Comparison of ENCODE assay signal across 12 mouse cellular contexts in the genomic region with DNA sequence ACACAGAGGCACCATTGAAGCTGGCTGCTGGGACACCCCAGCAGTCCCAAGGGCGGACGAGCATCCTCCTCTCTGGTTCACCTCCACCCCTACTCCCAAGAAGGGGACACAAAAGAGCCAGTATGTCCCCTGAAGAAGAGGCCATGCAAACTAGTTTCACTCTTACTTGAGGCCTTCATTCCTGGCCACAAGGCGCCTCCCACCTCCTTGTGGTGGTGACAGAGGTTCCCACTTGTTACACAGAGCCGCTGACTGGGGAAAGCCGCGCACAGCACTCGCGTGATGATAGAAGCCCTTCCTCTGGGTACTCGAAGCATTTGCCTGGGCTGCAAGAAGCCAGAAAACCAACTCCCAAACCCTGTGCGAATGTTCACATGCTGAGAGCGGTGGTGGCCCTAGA. TPM values are rescaled to one million over a fixed set of nuclear protein-coding genes. Genes with fewer than 3 reads are reported as not detected.
DNase-seq lines count a peak whose midpoint lies in the region; ATAC-seq and TF ChIP-seq lines count a peak whose summit lies in the region.
"Had no signal": no experiment of that assay in that cellular context is flagged by ENCODE, and none has a peak within 500 bp of the region (broad histone marks: within the 10 kb centered on the region; RNA-seq: fewer than 3 reads in every experiment).

No protein-coding gene starts in this region.

- TF ChIP-seq EP300 in CH12.LX (IDR thresholded peaks at IDR 0.05; ENCODE audit: low read length) = peak; percentile 64; the same call in 1 of the 2 replicates

- TF ChIP-seq POLR2A in CH12.LX (IDR thresholded peaks at IDR 0.05; ENCODE audit: low read depth, low read length) = 0 out of 2 replicates have a peak, but pooled peaks have one; percentile 42

- H3K27me3 ChIP-seq in kidney, embryonic 14.5 days (ENCODE audit: control insufficient read depth, insufficient read depth, low read length) = no peaks in the 10 kb centered on the region
- H3K27me3 ChIP-seq in CH12.LX (replicated peaks) = no peaks in the 10 kb centered on the region
- H3K27me3 ChIP-seq in limb, embryonic 13.5 days = no peaks in the 10 kb centered on the region
- no peaks in the 10 kb centered on the region for H3K27me3 ChIP-seq in forebrain, postnatal 0 days (ENCODE audit: insufficient read depth, low read length)

- no peak overlapping the region for H3K9ac ChIP-seq in kidney, embryonic 14.5 days (ENCODE audit: low read depth, low read length)
- H3K9ac ChIP-seq in CH12.LX (ENCODE audit: insufficient read depth, low read depth) = peak overlapping the region; percentile 13; the same call in 1 of the 2 replicates
- no peak overlapping the region for H3K9ac ChIP-seq in limb, embryonic 13.5 days
- H3K9ac ChIP-seq in forebrain, postnatal 0 days = no peak overlapping the region

- 55% methylated on average over 11 of the region's 11 CpGs for WGBS in kidney, embryonic 14.5 days
- WGBS in limb, embryonic 13.5 days = 75% methylated on average over 11 of the region's 11 CpGs
- 84% methylated on average over 11 of the region's 11 CpGs for WGBS in forebrain, postnatal 0 days

- peak overlapping the region; percentile 18; the same call in 1 of the 2 replicates for H3K27ac ChIP-seq in kidney, embryonic 14.5 days (ENCODE audit: low read depth, low read length)
- peak overlapping the region; percentile 40 for H3K27ac ChIP-seq in CH12.LX (ENCODE audit: insufficient read depth, low read depth)
- no peak overlapping the region; the same call in 1 of the 2 replicates for H3K27ac ChIP-seq in limb, embryonic 13.5 days
- no peak overlapping the region for H3K27ac ChIP-seq in forebrain, postnatal 0 days (ENCODE audit: low read depth, low read length)

- H3K9me3 ChIP-seq in kidney, embryonic 14.5 days (ENCODE audit: control insufficient read depth, low read length) = no peaks in the 10 kb centered on the region
- H3K9me3 ChIP-seq in CH12.LX (replicated peaks; ENCODE audit: low read length) = no peaks in the 10 kb centered on the region
- no peaks in the 10 kb centered on the region for H3K9me3 ChIP-seq in limb, embryonic 13.5 days
- no peaks in the 10 kb centered on the region for H3K9me3 ChIP-seq in forebrain, postnatal 0 days (ENCODE audit: low read length)

- no peaks in the 10 kb centered on the region for H3K36me3 ChIP-seq in kidney, embryonic 14.5 days (ENCODE audit: control insufficient read depth, insufficient read depth, low read length)
- H3K36me3 ChIP-seq in CH12.LX (replicated peaks in 1 of 2; ENCODE audit: control insufficient read depth in 1 of 2, insufficient read depth in 1 of 2, low read length in 1 of 2) = no peaks in the 10 kb centered on the region
- H3K36me3 ChIP-seq in limb, embryonic 13.5 days = no peaks in the 10 kb centered on the region
- no peaks in the 10 kb centered on the region for H3K36me3 ChIP-seq in forebrain, postnatal 0 days (ENCODE audit: insufficient read depth)

- no peak overlapping the region for H3K4me3 ChIP-seq in kidney, embryonic 14.5 days (ENCODE audit: low read length)
- no peak overlapping the region for H3K4me3 ChIP-seq in CH12.LX (replicated peaks in 1 of 3; ENCODE audit: low read depth in 2 of 3, low read length in 2 of 3, poor library complexity in 1 of 3)
- no peak overlapping the region for H3K4me3 ChIP-seq in limb, embryonic 13.5 days
- no peak overlapping the region for H3K4me3 ChIP-seq in forebrain, postnatal 0 days (ENCODE audit: low read depth, low read length)

- H3K4me2 ChIP-seq in kidney, embryonic 14.5 days (replicated peaks; ENCODE audit: low read depth, low read length) = no peak overlapping the region
- H3K4me2 ChIP-seq in CH12.LX (ENCODE audit: insufficient read depth, low read depth, poor library complexity, severe bottlenecking) = peak overlapping the region; percentile 45
- H3K4me2 ChIP-seq in limb, embryonic 13.5 days (replicated peaks) = peak overlapping the region; percentile 16; the same call in 1 of the 2 replicates
- H3K4me2 ChIP-seq in forebrain, postnatal 0 days (ENCODE audit: low read depth) = no peak overlapping the region

- no peaks in the 10 kb centered on the region for H3K79me2 ChIP-seq in CH12.LX (replicated peaks; ENCODE audit: control insufficient read depth, extremely low read depth, insufficient read depth, poor library complexity, severe bottlenecking)

- peak; percentile 11 for TF ChIP-seq RAD21 in CH12.LX (IDR thresholded peaks at IDR 0.05; ENCODE audit: low read depth, low read length)

- dilution Hi-C loops in CH12.LX (cut with MboI; ENCODE audit: extremely low pct_ligation_motif_present, extremely low pct_unique_long_range_greater_than_20kb, low sequenced_read_pairs) = no loop called here

- peaks cover 100% of the 10 kb centered on the region for H3K4me1 ChIP-seq in kidney, embryonic 14.5 days (ENCODE audit: control insufficient read depth, insufficient read depth, low read length)
- H3K4me1 ChIP-seq in CH12.LX (ENCODE audit: control insufficient read depth in 1 of 2, insufficient read depth in 2 of 2) = peaks cover 39 to 64% of the 10 kb centered on the region in 2 experiments
- peaks cover 100% of the 10 kb centered on the region for H3K4me1 ChIP-seq in limb, embryonic 13.5 days
- H3K4me1 ChIP-seq in forebrain, postnatal 0 days (ENCODE audit: insufficient read depth) = peaks cover 43% of the 10 kb centered on the region

- no peak for DNase-seq in kidney, adult 8-10 months
- DNase-seq in CH12.LX (ENCODE audit: extremely low read depth) = peak; percentile 88
- peak; percentile 48 for DNase-seq in R1 (ENCODE audit: low read depth, low spot score)
- DNase-seq in frontal cortex, postnatal 10 days (ENCODE audit: low spot score in 2 of 2) = no peak
- DNase-seq in forebrain, postnatal 0 days = no peak
- DNase-seq: adrenal gland, postnatal 10 days; cerebellum, adult 8-10 months; kidney, postnatal 14 days; midbrain, embryonic 14.5 days; thymus, postnatal 36 days had no signal

- peak in 1 of 2 experiments; percentile 27; a peak in 1 of 4 replicates for TF ChIP-seq CTCF in CH12.LX (conservative IDR thresholded peaks at IDR 0.05 in 1 of 2, IDR thresholded peaks at IDR 0.05 in 1 of 2; ENCODE audit: low read depth in 2 of 2, low read length in 2 of 2)
- TF ChIP-seq CTCF in forebrain, postnatal 0 days (IDR thresholded peaks at IDR 0.05; ENCODE audit: low read depth) = no peak

- in situ Hi-C loops in CH12.LX (cut with MboI; ENCODE audit: low pct_ligation_motif_present, low pct_unique_long_range_greater_than_20kb, low sequenced_read_pairs) = no loop called here

- no peak for ATAC-seq in kidney, embryonic 14.5 days (ENCODE audit: low FRiP score, low TSS enrichment)
- ATAC-seq in limb, embryonic 13.5 days (ENCODE audit: low FRiP score, low read depth) = no peak
- ATAC-seq in forebrain, postnatal 0 days = no peak

TF ChIP-seq in CH12.LX, 34 proteins besides CTCF, POLR2A, EP300 and RAD21 (continues in another document):
- TF ChIP-seq TBP (conservative IDR thresholded peaks at IDR 0.05; ENCODE audit: low read depth, low read length) = no peak; the same call in 1 of the 2 replicates
- no peak for TF ChIP-seq ZKSCAN1 (IDR thresholded peaks at IDR 0.05; ENCODE audit: borderline replicate concordance, low read depth, low read length)
- no peak for TF ChIP-seq CHD1 (IDR thresholded peaks at IDR 0.05; ENCODE audit: low read depth, low read length)
- TF ChIP-seq BHLHE40 (IDR thresholded peaks at IDR 0.05; ENCODE audit: low read depth, low read length) = peak; percentile 92

RNA-seq across cellular contexts. Expression of a gene that starts 7.0 kb away (rescaled TPM):
- polyA plus RNA-seq in kidney, embryonic 14.5 days (2014; fragmentation: Nextera tagmentation; extraction: Ambion mirVana) = 58.5 and 64.1 TPM in 2 replicates
- 2.9 and 4.8 TPM in 2 replicates for total RNA-seq in CH12.LX (2012; rRNA removed)
- total RNA-seq in CH12.LX (2014; rRNA removed) = 0.11 and 0.14 TPM in 2 replicates
- 0.20 and 0.29 TPM in 2 replicates for polyA plus RNA-seq in CH12.LX (2012; ENCODE audit: insufficient read length, low read depth)
- polyA plus RNA-seq in limb, embryonic 13.5 days (2015; fragmentation: Nextera tagmentation; extraction: Ambion mirVana) = 128 and 138 TPM in 2 replicates
- 42.4 and 56.6 TPM in 2 replicates for total RNA-seq in forebrain, postnatal 0 days (2014; rRNA removed)
- 18.9 and 19.7 TPM in 2 replicates for polyA plus RNA-seq in forebrain, postnatal 0 days (2015; fragmentation: Nextera tagmentation; extraction: Ambion mirVana)

RNA-seq across cellular contexts. Expression of a gene that starts 23.6 kb away (rescaled TPM):
- polyA plus RNA-seq in kidney, embryonic 14.5 days (2014; fragmentation: Nextera tagmentation; extraction: Ambion mirVana) = 22.0 and 31.5 TPM in 2 replicates
- 7.8 and 10.7 TPM in 2 replicates for total RNA-seq in CH12.LX (2012; rRNA removed)
- total RNA-seq in CH12.LX (2014; rRNA removed) = 6.6 and 8.3 TPM in 2 replicates
- polyA plus RNA-seq in CH12.LX (2012; ENCODE audit: insufficient read length, low read depth) = 6.7 and 7.8 TPM in 2 replicates
- polyA plus RNA-seq in limb, embryonic 13.5 days (2015; fragmentation: Nextera tagmentation; extraction: Ambion mirVana) = 26.4 and 26.5 TPM in 2 replicates
- total RNA-seq in forebrain, postnatal 0 days (2014; rRNA removed) = 31.2 and 32.7 TPM in 2 replicates
- 20.3 and 21.3 TPM in 2 replicates for polyA plus RNA-seq in forebrain, postnatal 0 days (2015; fragmentation: Nextera tagmentation; extraction: Ambion mirVana)

RNA-seq across cellular contexts. Expression of a gene that starts 23.8 kb away (rescaled TPM):
- polyA plus RNA-seq in kidney, embryonic 14.5 days (2014; fragmentation: Nextera tagmentation; extraction: Ambion mirVana) = 121 and 141 TPM in 2 replicates
- total RNA-seq in CH12.LX (2012; rRNA removed) (235 and 238 TPM in 2 replicates), CH12.LX (2014; rRNA removed) (128 and 130 TPM in 2 replicates)
- polyA plus RNA-seq in CH12.LX (2012; ENCODE audit: insufficient read length, low read depth) = 158 and 201 TPM in 2 replicates
- 104 and 106 TPM in 2 replicates for polyA plus RNA-seq in limb, embryonic 13.5 days (2015; fragmentation: Nextera tagmentation; extraction: Ambion mirVana)
- total RNA-seq in forebrain, postnatal 0 days (2014; rRNA removed) = 51.4 and 62.9 TPM in 2 replicates
- polyA plus RNA-seq in forebrain, postnatal 0 days (2015; fragmentation: Nextera tagmentation; extraction: Ambion mirVana) = 96.2 and 111 TPM in 2 replicates

RNA-seq across cellular contexts. Expression of a gene that starts 27.9 kb away (rescaled TPM):
- 40.7 and 42.6 TPM in 2 replicates for polyA plus RNA-seq in kidney, embryonic 14.5 days (2014; fragmentation: Nextera tagmentation; extraction: Ambion mirVana)
- total RNA-seq in CH12.LX (2012; rRNA removed) (76.0 and 82.5 TPM in 2 replicates), CH12.LX (2014; rRNA removed) (33.3 and 37.7 TPM in 2 replicates)
- polyA plus RNA-seq in CH12.LX (2012; ENCODE audit: insufficient read length, low read depth) = 65.9 and 68.1 TPM in 2 replicates
- polyA plus RNA-seq in limb, embryonic 13.5 days (2015; fragmentation: Nextera tagmentation; extraction: Ambion mirVana) = 63.2 and 66.0 TPM in 2 replicates
- total RNA-seq in forebrain, postnatal 0 days (2014; rRNA removed) = 77.0 and 89.9 TPM in 2 replicates
- polyA plus RNA-seq in forebrain, postnatal 0 days (2015; fragmentation: Nextera tagmentation; extraction: Ambion mirVana) = 20.6 and 24.0 TPM in 2 replicates

RNA-seq across cellular contexts. Expression of a gene that starts 51.9 kb away (rescaled TPM):
- 54.0 and 66.5 TPM in 2 replicates for polyA plus RNA-seq in kidney, embryonic 14.5 days (2014; fragmentation: Nextera tagmentation; extraction: Ambion mirVana)
- total RNA-seq in CH12.LX (2012; rRNA removed) = 46.1 and 55.0 TPM in 2 replicates
- 53.6 and 55.2 TPM in 2 replicates for total RNA-seq in CH12.LX (2014; rRNA removed)
- polyA plus RNA-seq in CH12.LX (2012; ENCODE audit: insufficient read length, low read depth) = 38.1 and 49.3 TPM in 2 replicates
- polyA plus RNA-seq in limb, embryonic 13.5 days (2015; fragmentation: Nextera tagmentation; extraction: Ambion mirVana) = 67.6 and 73.9 TPM in 2 replicates
- 29.7 and 31.1 TPM in 2 replicates for total RNA-seq in forebrain, postnatal 0 days (2014; rRNA removed)
- 39.4 and 52.1 TPM in 2 replicates for polyA plus RNA-seq in forebrain, postnatal 0 days (2015; fragmentation: Nextera tagmentation; extraction: Ambion mirVana)

Comparison
In these comparisons a context has a peak if more than half of its experiments do, and no peak if none do; other contexts are left out.
1. H3K27ac ChIP-seq: peak in kidney, embryonic 14.5 days (single experiment) and CH12.LX (single experiment); none in limb, embryonic 13.5 days (single experiment) and forebrain, postnatal 0 days (single experiment).
2. H3K4me2 ChIP-seq: peak in CH12.LX (single experiment) and limb, embryonic 13.5 days (single experiment); none in kidney, embryonic 14.5 days (single experiment) and forebrain, postnatal 0 days (single experiment).
3. DNase-seq: peak in CH12.LX (single experiment) and R1 (single experiment); none in kidney, adult 8-10 months (0 of 2), frontal cortex, postnatal 10 days (0 of 2) and forebrain, postnatal 0 days (single experiment).
4. RNA of a gene that starts 7.0 kb away (polyA plus RNA-seq): 128 to 138 TPM in limb, embryonic 13.5 days, 58.5 to 64.1 TPM in kidney, embryonic 14.5 days and 18.9 to 19.7 TPM in forebrain, postnatal 0 days; 0.20 to 0.29 TPM in CH12.LX; every median in the first group is over 10 times any median in the second.